Mouse (Mus musculus) mouse trophoblast stem cell (cell line): ENCODE results near the gene Kmt2e.

ENCODE experiments used
- in situ Hi-C, 2 experiments: fragments of 300-500 bp; cut with MseI, MboI; formaldehyde crosslinking; loops; 2 replicates in 1 of 2; 3 replicates in 1 of 2; pipeline ENCODE4 v1.15.1; 2025

Gene Kmt2e

DNA sequence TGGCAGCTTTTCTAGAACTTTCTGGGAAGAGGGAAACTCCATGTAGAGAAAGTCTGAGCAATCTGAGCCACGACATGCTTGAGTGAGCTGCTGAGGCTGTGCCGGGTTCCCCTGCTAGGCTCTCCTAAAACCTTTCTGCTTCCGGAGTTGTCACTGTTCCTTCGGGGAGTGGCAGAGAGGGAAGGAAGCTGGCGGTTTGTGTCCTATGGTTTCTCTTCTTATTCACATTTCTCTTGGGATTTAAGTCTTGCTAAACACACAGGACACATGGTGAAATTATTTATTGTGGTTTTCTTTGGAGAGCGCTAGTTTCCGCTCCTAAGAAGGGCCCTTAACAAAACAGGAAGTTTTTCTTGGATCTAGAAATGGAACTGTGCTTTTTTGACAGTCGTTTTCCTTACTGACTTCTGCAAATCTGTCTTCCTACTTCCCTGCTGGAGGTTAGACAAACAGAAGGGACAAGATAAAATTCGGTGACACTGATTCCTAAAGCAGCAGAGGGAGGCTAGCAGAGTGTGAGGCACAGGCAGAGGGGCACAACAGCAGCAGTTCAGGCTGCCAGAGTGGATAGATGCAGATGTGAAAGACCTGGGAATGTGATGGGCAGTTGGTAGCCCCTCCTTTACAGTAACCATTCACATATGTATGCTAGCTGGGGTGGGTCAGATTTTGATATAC lies 24.1 kb upstream of the Kmt2e start:
- in situ Hi-C loops: no loop called here

DNA sequence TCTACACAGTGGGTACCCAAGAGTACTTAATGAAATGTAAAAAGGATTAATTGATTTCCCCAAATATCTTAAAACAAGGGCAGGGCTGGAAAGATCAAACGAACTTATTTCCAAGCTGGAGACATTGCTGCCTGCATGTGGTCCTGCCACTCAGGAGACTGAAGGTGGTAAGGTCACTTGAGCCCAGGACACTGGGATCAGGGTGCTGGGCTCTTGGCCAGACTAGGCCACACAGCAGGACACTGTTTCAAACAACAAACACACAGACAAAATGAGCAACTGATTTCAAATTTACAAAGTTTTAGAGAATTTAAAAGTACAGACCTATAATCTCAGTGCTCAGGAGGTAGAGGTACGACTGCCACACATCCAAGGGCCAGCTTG lies 23.5 kb upstream of the Kmt2e start:
- in situ Hi-C loops: no loop called here

DNA sequence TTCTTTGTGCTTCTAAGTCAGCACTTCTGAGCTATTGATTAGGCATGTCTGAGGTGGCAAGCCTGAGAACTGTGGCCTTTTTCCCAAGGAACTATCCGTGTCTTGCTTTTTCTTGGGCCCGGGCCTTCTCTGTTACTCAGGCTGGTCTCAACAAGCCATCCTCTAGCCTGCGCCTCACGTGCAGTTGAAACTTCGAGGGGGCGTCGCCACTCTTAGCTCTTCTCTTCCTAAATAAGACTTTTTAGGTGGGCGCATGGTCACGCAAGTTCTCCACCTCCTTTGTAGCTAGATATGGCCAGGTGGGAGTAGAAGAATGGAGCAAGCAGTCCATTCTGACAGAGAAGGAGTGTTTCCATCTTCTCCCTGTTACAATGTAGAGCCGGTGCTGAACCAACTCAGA lies 22.6 kb upstream of the Kmt2e start:
- in situ Hi-C loops: no loop called here

DNA sequence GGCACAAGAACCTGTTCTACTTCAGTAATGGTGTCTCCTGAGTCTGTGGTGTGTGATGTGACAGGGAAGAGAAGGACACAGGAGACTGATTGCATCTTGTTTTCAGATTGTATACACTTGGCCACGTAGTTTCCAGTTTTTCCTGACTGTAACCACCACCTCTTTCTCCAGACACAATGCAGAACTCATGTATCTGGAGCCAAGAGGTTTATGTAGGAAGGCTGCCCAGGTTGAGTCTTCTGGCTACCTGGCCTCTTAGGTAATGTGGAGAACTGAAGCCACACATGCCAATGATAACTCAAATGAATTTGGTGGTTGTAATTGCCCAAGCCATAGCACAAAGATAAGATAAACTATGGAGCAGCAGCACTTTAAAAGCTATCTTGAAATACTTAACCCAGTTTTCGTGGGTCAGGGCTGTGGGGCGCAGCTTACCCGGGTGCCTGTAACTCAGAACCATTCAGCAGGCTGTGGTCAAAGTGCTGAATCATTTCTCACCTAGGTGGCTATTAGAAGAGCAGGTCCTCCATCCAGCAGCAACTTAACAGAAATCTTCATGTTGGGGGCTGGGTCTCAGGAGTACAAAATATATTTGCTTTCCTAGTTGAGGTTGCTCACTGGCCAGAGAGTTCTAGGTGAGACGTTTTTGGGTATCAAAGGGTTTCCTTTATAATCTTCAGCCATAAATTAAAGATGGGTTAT lies 21.8 kb upstream of the Kmt2e start:
- in situ Hi-C loops: no loop called here

DNA sequence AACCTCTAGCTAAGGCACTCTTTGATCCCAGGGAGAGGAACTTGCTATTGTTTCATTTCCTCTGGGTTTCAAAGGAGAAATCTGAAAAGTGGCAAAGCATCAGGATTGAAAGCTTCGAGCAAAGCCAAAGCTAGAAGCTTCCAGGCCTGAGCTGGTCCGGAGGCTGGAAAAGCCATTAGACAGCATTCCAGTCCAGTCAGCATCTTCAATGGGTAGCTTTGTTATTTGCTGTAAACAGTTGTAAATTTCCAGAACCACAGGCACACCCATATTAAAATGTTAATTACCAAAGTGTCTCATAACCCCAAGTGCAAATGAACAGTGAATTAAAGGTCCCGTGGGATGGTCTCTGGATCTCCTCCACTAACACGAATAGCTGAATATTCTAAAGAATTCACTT lies 21.2 kb upstream of the Kmt2e start:
- in situ Hi-C loops: no loop called here

DNA sequence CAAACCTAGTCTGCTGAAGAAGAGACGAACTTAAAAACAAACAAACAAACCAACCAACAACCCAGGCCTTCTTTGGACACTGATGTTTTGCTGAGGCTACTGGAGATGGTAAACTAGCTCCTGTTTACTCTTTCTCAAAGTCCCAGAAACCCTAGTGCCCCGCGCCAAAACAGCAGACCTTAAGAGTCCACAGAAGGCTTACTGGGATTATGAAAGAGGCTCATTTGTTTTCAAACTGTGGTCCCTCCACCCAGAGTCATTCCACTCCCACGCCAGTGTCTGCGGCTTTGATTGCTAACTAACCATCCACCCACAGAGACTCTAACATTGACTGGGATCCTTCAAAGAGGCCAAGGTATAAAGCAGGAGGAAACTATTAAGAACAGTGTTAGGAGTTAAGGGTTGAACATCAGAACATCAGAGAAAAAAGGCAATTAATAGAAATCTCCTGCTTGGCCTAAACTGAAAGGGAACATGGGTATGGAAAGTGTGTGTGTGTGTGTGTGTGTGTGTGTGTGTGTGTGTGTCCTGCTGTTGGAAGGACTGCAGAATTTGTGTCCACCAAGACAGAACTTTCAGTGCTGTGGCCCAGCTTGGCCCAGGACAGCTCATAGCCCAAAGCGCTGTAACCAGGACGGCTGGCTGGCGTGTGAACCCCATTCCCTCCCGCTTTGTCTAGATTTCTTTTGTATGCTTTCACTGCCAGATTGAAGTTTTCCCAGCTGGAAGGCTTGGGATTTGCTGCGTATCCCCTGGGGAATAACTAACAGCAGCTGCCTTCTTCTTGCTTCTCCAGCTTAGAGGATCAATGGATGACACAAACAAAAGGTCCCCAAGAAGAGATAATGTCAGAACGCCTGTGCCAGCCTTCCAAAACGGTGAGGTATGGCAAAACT lies 20.4 kb upstream of the Kmt2e start:
- in situ Hi-C loops: no loop called here

DNA sequence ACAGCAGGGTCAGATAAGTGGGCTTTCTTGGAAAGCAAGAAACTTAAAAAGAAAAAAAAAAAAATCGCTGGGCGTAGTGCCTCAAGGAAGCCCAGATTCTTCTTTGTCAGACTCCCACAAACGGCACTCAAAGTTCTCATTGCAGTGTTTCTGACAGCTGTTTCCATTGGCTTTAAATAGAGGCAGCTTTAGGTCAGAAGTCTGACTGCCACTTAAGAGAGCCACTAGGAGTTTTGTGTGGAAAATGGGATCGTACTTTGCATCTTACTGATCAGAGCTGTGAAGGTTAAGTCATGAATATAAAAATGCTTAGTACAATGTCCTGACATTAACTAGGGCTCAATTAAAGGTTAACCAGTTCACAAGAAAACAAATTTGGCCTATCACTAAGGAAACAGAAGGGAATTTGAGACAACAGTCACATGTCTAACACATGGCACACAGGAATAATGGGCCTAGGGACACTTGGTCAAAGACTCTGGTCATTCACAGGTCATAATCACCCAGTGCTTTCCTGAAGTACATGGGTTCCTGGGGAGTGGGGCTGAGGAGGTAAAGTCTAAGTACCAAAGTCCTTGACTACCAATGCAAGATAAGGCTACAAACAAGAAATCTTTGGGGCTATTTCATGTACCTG lies 19.6 kb upstream of the Kmt2e start:
- in situ Hi-C loops: no loop called here

DNA sequence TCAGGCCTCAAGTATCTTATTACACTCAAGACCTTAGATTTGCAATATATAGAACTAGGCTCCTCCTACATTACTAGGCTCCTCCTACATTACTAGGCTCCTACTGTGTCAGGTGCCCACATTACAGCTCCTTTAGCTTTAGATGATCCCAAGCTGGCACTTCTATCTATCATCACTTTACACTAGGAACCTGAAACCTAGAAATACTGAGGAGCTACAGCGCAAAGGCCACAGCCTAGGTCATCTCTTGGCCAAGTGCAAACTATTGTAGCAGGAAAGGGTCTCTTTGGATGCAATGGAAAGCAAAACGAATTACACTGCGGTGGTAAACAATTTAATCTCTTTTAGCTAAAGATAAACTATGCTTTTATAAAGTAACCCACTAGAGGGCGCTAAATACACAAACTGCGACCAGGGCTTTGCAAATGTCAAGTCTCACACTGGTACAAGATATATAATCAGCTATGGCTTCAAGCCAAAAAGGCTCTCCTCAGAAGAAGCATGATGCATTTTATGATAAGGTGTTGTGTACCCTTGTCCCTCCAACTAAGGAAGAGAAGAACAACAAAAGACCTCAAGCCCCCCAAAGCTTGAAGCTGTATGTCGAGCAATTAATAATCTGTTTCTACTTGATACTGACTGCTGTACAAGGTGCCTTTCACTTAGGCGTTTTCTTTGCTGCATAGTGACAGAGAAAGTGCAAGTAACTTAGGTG lies 18.5 kb upstream of the Kmt2e start:
- in situ Hi-C loops: no loop called here

DNA sequence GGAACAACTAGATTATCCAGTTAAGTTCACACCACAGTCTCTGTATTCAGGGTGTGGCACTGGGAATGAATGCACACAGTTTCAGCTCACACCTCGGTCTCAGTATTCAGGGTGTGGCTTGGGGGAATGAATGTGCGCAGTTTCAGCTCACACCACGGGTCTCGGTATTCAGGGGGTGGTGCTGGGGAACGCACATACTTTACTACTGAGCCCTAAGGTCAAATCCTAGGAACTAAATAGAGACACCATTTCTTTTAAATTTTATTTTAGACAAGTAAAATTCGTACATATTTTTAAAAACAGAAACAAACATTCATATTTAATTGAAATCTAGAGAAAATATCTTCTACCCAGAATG lies 18.0 kb upstream of the Kmt2e start:
- in situ Hi-C loops: no loop called here

DNA sequence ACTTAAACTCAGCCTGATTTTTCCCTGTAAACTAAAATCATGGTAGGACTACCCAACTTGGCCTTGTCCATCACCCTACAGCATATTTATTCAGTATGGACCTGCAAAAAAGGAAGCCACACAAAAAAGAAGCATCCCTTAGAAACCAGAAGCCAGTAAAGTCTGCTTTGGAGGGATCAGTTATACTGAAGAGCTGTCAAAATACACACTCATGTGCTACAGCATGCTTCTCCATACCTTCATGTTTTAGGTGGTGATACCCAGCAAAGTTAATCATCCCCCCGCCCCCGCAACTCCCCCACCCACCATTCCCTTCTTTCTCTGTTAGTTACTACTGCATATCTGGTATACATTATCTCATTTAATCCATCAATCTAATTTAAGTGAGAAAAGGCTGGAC lies 16.5 kb upstream of the Kmt2e start:
- in situ Hi-C loops: no loop called here

DNA sequence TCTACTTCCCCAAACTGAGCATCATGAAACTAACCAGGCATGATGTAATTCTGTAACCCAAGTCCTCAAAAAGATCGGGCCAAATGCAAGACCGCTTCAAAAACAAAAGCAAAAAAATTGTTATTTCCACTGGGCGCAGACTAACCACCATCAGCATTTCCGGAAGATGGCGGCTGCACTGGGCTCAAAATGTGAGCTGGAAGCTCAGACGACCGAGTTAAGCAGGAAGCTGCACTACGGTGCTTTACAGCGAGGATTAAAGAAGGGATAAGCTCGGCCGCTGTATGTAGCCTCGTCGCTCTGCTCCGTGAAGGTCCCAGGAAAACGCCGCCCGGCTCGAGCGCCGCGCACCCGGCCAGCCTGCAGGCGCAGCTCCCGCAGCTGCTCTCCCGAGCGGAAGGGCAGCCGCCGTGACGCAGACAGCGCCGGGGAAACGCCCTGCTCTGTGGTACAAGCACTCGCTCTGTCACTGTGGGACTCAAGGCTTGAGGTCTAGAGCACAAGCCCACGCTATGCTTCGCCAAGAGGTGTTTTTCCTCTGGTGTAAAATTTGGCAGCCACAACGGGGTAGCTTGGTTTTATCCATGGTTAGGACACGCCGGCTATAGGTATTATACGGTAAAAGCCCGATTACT lies 16.0 kb upstream of the Kmt2e start:
- in situ Hi-C loops: no loop called here

DNA sequence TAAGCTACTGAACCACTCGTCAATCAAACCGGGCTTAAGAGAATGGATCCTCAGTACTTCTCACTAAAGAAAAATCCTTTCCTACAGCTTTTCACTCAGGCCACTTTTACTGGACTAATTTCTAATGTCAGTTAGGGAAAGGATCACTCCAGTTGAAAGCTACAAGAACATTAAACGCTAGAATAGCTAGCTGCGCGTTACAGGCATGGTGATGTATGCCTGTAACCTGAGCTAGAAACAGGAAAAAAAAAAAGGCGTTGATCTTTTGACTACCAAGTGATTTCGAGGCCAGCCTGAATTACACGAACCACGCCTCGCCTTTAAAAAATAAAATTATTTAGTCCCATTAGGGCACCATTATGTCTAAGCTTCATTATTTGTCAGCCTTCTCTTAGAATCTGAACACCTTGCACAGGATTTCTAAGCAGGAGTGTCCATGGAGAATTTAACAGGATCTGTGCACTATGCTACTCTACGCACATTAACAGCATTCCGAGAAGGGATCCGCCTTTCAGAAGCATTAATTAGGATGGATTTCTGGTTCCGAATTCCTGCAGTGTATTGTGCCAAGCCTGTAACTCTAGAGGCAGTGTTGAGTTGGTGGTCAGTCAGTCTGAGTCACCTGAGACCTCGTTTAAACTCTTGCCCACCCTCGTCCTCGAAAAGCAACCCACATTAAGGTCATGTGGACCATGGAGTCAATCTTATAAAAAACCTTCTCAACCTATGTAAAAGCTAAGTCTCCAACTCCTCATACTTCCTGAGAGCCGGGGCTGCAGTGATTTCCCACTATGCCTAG lies 15.2 kb upstream of the Kmt2e start:
- in situ Hi-C loops: no loop called here

DNA sequence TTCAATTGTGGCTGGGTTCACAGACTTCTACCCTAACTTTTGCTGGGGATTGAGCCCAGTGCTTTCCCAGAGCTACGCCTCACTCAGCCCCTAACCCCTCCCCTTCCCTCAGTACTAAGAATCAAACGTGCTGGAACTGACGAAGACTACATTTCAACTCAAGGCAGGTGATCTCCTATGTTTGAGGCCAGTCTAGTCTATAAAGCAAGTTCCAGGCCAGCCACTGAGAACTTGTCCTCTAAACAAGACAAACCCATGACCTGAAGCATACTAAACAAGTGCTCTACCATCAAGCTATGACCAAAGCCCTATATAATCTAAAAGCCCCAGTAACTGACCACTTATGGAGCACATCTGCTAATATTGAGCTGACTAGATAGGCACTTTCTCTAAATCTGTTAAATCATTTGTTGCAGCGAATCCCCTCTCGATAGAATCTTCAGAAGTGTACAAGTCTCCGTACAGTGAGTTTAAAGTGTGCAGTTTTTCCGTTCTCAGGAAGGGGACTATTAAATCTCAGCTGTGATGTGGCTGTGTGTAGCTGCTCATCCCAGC lies 14.5 kb upstream of the Kmt2e start:
- in situ Hi-C loops: no loop called here

DNA sequence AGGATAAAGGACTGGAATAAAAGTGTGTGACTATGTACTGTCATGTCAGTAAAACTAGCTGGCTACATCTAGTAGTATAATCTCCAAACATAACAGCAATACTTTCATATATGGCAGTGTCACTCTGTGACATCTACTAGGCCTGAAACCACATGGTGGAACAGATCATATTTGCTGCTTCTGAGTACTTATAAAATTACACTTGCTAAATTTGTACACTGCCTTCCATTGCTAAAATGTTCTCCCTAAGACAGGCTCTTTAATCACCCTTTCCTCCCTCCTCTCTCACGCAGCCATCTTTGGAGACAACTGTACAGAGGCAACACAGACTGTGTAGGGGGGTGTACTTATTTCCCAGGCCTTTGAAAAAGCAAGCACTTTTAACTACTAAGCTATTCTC lies 13.8 kb upstream of the Kmt2e start:
- in situ Hi-C loops: no loop called here

DNA sequence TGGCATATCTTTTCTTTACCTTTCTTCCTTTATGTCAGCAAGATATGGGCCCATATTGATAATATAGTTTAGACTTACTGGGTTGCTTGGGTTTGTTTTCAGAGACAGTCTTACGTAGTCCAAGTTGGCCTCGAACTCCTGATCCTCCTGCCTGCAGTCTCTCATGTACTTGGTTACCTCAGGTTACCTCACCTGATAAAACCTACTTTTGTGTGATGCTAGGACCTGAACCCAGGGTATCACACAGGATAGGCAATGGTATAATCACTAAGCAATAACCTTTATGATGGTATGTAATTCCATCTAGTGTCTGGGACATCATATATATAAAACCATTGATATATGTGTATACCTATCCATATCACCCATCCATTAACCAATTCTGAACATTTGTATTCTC lies 12.8 kb upstream of the Kmt2e start:
- in situ Hi-C loops: no loop called here

DNA sequence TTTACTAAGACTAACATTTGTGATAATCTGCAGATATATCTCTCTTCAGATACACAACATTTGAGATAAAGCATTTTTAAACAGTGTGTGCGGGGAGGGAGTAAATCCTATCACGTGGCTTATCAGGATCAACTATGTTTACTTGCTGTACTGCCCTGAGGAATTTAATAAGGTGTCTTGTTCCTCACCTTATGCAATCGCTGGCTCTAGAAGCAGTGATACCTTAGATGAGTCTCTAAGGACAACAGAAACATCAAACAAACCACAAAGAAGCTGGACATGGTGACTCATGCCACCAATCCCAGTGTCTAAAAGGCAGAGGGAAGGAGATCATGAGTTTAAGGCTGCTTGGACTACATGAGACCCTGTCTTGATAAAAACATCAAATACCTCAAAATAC lies 11.2 kb upstream of the Kmt2e start:
- in situ Hi-C loops: no loop called here

DNA sequence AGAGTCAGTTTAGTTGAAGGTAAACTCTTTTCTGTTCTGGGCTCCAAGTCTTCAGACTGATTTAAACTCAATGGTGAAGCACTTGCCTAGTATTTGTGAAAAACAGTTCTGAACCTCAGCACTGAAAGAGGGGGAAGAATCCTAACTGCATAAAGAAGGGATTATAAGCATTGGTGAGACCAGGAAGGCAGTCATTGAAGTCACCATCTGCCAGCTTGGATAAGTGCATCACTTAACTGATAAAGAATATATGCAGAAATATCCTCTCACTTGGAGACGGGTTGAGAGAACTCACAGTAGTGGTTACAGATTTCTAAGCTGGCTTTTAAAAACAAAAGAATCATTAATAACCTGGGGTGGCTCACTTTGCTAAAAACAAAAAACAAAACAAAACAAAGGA lies 6.7 kb upstream of the Kmt2e start:
- in situ Hi-C loops: no loop called here

DNA sequence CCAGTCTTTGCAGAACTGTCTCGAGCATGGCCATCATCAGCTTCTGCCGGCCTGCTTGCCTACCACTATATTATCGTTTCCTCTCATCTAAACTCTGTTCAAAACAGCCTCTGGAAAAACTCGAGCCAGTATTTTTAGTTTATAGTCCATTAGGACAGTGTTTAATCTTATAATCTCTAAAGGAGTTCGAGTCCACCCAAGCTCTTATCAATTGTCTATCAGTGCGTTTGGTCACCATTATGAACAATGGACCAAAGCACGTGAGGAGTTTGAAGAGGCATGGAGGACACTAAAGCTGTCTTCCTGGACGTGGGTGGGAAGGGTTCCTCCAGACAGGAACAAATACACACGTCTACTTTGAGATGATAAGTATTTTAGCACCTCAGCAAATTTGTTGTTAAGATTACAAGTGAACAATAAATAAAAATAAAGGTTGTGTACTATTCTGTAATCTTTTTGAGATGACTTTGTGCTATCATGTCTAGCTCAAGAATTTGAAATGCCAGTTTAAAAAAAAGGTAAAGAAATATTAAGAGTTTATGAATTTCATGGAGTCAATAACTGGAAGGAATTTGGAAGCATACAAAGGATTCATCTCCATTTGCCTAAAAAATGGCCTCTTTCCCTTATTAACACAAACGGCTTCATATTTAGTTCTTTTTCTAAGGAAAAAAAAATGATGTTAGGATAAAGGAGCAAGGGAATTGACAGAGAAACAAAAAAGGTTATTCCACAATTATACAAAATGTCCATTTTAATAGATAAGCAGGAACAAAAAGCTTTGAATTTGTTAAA lies 3.0 kb upstream of the Kmt2e start:
- in situ Hi-C loops: no loop called here
